Mouse (Mus musculus) hindbrain, embryonic 16.5 days (tissue): ENCODE results near the gene Sfswap. TPM values are rescaled to one million over a fixed set of nuclear protein-coding genes. Genes with fewer than 3 reads are reported as not detected.

ENCODE experiments used
- polyA plus RNA-seq: library from polyadenylated mRNA; unstranded; fragments of >200 nt; fragmentation: Nextera tagmentation; extraction: Ambion mirVana; gene quantifications from 2 replicates; pipeline ENCODE4 v1.2.1, GENCODE M21; 2015

Sfswap gene
- polyA plus RNA-seq, 1 experiment from 2014 or later: 42.1 TPM

Other genes starting within 250 kb of the Sfswap start
- 10.8 and 11.0 TPM in 2 replicates for gene Mmp17, start 82.9 kb downstream of the Sfswap start, polyA plus RNA-seq
- 7.1 and 7.7 TPM in 2 replicates for gene Zfp11, start 168.9 kb downstream of the Sfswap start, polyA plus RNA-seq
- not detected in 2 replicates for gene Sept14, start 207.3 kb downstream of the Sfswap start, polyA plus RNA-seq
- 171 and 176 TPM in 2 replicates for gene Mrps17, start 214.3 kb downstream of the Sfswap start, polyA plus RNA-seq
- 96.4 and 98.7 TPM in 2 replicates for gene Nipsnap2, start 223.8 kb downstream of the Sfswap start, polyA plus RNA-seq